Mouse (Mus musculus) c-Kit-positive CD71-positive TER-119-negative erythroid progenitor cells, embryonic 14.5 days (primary cell): Measurements from ENCODE around the gene Tulp2.
"Not testable (repeated sequence)": the region's sequence is repeated elsewhere in the genome, so short reads cannot be mapped to it uniquely, and the experiment has no call there.

Experiments used
- DNase-seq: peaks from one replicate; pipeline ENCODE4 v3.0.0-alpha.2; 2013; ENCODE audit warnings: low read depth

Gene Tulp2

DNA sequence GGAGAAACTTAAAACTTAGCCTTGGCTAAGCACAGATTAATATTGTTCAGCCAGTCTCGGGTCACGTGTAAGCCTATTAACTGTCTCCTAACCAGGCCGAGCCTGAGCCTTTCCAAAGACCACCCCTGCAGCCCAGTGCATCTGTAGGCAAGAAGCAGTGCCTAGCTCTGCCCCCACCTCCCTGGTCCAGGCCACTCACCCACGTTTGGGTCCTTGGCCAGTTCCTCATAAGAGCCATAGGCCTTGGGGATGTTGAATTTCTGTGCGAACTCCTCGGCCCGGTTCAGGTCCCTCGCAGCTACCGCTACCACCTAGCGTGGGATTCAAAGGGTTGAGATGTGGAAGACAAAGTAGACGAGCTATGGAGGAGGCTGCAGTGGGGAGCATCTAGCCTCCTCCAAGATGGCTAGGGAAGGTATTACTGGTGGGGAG lies 6.2 kb downstream of the Tulp2 start:
- DNase-seq = no peak

DNA sequence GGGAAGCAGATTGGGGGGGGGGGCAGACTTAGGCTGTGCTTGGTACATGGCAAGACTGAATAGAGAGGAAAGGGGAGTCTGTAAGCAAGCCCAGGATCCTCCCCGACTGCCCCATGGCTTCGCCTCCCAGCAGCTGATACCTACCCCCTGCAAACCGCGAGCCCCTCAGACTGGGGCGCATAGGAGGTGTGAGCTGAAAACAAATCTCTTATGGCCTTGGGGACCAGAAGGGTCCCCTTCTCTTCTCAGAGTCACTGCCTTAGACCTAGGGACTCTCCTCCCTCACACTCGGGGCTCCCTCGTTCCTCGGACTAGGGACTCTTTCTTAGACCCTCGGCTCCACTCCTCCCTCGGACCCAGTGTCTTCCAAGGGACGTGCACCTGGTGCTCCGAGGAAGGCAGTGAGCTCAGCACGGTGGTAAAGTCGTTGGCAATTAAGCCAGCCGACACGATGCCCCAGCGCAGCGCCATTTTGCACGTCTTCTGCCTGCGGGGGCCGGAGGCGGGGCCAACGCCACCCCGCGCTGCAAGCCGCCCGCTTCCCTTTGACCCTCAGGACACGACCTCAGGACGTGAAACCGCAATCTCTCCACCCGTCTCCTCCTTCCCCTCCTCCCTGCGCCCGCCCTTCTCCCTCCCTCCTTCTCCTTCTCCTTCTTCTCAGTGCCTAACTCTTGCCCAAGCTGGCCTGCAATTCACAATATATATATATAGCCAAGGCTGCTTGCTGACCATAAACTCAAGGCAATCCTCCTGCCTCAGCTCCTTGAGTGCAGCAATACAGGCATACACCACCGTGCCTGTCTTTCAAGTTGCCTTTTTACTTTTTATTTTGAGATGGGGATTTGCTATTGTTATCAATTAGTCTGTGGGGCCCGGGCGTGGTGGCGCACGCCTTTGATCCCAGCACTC lies 6.9 kb downstream of the Tulp2 start, which contains the start of gene Dhdh:
Gene Dhdh, minus strand, starts transcription at position 513 of the 912 bp plus-strand sequence.
- no peak for DNase-seq

DNA sequence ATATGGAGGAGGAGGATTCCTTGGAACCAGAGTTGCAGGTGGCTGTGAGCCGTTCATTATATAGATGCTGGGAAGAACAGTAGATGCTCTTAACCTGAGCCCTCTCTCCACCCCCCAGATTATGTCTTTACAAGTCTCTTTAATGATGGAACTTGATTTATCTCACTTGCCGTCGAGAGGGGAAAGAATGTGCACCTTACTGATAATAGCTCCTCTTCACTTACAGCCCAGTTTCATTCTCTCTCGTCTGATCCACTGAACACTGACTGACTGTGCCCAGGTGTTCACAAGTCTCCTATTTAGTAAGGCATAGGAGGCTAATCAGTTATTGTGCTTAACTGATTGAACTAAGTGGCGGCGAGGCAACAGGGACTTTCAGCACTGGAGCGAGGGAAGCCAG lies 7.9 kb downstream of the Tulp2 start:
- peak; percentile 66 for DNase-seq

DNA sequence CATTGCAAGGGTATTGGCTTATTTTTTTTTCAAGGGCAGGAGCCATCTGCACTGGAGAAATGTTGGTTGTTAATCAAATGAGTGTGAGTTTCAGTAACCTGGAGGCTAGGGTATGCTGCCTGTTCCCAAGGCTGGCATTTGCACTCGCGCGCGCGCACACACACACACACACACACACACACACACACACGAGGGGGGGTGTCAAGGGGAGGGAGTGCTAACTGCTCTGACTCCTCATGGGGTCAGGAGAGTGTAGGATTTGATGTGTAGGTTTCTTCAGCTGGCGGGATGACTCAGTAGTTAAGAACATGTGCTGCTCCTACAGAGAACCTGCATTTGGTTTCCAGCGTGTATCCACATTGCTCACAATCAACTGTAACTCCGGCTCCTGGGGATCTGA lies 9.1 kb downstream of the Tulp2 start:
- no peak for DNase-seq

DNA sequence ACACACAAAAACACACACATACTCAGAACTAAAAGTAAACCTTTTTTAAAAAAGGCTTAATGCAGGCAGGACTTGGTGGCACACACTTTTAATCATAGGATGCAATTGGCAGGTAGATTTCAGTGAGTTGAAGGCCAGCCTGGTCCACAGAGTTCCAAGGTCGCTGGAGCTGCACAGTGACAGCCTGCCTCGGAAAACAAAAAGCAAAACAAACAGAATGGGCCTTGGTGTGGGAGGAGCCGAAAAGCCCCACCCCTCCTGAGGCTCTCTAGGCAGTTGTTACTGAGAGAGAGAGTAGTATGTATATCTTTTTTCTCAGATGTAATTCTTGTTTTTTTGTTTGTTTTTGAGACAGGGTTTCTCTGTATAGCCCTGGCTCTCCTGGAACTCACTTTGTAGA lies 9.6 kb downstream of the Tulp2 start:
- peak; percentile 42 for DNase-seq

DNA sequence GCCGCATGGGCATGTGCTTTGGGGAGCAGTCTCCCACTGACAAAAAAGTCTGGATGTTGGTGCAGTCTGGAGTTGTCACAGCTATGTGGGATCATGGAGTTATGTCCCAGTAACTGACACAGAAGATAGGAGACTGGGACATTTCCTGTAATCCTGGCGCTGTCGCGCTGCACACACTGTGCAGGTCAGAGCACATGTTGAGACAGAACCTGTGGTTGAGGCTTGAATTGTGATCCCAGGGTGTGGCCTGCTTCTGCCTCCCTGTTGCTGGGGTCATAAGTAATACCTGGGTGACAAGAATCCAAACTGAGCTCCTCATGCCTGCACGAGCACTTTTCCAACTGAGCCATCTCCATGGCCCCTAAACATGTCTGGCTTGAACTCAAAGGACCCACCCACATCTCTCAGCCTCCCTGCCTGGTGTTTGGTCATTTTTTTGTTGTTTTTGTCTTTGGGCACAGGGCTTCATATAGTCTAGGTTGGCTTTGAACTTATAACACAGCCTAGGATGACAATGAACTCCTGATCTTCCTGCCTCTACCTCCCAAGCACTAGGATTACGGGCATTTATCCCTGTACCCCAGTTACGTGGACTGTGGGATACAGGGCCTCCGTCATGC lies 10.7 kb downstream of the Tulp2 start:
- no peak for DNase-seq

DNA sequence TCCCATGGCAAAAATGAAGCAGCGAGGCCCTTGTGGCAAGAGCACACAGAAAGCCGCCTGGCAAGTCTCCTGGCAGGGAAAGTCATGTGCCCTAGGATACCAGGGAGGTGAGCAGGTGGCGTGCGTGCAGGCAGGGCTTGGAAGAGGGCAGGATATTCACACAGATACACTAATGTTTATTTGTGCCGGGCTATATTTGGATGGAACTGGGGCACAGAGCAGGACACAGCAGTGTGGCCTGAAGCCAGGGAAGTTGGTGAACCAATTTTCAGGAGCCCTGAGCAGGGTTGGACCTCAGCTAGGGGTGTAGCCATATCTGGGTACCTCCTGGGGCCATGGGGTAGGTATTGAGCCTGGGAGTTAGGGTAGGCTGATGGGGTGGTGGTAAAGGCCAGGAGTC lies 11.3 kb downstream of the Tulp2 start:
- no peak for DNase-seq

DNA sequence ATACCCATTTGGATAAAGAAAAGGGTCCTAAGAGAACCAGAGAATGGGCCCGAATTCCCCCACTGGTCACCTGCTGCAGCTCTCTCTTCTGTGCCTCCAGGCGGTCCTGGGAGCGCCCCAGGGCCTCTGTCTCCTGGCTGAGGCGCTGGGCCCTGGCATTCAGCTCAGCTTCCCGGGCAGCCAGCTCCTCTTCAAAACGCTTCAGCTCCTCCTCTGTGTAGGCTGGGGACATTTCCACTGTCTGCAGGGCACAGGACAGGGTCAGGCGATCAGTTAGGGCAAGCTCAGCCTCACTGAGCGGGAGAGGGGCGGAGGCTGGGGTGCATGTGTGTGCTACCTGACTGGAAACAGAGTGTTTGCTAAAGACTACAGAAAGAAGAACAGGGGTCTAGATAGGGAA lies 12.9 kb downstream of the Tulp2 start:
- no peak for DNase-seq

DNA sequence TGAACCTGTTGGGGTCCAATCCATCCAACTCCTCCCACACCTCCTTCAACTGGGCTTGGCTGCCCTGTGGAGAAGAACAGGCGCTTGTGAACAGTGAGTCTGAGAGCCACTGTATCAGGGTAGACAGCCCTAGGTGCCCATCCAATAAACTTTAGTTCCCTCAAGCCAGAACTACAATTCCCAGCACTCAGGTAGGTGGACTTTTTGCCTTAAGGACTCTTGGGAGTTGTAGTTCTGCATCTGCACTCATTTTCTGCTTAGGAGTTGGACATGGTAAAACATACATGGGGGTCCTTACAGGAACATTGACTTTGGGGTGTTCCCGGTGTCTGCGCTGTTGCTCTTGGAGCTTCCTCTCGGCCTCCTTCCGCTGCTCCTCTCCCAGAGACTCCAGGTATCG lies 16.8 kb downstream of the Tulp2 start:
- no peak for DNase-seq

DNA sequence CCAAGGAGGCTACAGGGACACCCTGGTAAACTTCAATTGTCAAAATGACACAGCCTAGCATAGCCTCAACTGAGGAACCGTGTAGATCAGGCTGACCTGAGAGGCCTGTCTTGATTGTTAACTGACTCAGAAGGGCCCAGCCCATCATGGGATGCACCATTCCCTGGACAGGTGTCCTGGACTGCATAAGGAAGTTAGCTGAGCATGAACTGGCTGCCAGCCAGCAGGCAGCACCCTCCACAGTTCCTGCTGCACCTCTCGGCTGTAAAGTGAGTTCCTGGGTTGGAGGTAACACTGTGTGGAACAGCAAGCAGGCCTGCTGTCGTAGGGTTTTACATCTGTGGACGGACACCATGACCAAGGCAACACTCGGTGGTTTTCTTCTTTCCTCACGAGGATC lies 25.9 kb downstream of the Tulp2 start:
- no peak for DNase-seq

DNA sequence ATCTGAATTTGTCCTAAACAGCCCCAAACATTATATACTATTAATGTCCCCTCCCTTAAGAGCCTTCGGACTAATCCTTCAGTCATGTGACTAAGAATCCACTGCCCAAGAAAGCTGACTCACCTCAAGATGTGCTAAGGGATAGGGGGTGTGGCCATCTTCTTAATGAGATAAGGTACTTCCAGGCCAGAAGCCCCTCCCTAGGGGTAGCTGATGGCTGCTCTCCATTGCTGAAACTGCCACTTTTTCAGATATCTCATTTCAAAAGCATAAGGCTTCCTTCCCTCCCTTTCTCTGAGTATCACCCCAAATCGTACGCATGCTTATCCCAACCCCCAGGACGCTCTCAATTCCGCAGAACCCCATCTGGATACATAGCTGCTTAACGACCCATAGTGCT lies 26.9 kb downstream of the Tulp2 start:
- peak; percentile 85 for DNase-seq

DNA sequence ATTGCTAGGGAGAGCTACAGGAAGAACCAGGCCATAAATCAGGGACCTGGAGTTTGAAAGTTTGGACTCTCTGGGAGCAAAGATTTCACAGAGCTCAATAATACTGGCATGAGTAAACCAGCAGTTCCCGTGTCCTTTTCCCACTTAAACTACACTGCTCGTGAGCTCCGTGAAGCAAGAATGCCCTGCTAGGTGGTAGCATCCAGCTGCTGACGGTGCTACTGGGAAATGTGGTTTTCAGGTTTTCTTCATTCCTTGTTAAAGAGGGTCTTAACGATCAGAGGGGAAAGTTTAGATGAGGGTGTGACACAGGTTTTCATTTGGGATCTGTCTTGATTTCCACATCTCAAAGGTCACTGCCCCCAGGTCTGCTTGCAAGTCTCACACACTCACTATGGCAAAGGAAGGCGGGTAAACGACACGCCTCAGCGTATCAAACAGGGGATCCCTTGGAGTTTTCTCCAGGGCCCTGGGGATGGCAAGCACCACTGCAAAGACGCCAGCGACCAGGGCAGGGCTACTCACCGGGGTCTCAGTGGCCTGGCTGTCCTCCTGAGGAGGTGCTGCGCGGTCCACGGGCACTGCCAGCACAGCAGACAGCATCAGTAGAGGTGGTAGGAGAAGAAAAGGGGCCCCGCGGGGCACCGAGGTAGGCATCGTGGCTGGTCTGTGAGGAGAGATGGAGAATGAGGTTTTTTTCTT lies 27.7 kb downstream of the Tulp2 start:
- DNase-seq = no peak

DNA sequence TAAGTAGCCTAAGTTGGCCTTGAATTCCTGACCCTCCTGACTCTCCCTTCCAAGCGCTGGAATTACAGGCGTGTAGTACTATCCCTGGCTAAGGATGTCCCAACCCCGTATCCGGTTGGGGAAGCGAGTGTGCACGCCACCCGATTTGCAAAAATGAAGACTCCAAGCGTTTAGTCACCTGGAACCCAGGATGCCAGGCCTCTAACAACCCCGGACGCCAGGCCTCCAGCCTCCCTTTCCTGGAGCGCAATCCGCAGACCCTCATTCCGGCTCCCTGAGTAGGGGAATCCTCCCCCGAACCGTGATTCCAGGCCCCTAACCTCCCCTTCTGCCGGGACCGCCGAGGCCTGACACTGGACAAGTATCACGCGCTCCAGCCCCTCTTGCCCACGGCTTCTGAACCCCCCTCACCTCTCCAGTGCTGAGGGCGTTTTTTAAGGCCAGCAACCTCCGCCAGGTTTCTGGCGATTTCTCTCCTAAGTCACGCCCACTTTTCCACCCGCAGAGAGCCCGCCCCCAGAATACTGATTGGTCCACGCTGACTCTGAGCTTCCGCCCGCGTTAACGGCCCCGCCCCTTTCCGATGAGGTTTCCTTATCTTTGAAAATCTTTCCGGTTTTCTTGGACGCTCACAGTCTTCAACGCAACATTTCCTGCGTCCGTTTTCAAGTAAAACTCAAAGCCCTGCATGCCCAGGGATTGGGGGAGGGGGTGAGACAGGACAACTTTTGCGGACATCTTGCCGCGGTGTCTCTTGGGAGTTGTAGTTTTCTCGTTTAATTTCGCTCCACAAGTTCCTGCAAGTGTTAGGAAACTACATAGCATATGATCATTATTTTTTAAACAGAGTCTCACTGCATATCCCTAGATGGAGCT lies 28.5 kb downstream of the Tulp2 start, which contains the start of gene Nucb1:
Gene Nucb1, minus strand, starts transcription at position 495 of the 876 bp plus-strand sequence.
- peak; percentile 90 for DNase-seq

DNA sequence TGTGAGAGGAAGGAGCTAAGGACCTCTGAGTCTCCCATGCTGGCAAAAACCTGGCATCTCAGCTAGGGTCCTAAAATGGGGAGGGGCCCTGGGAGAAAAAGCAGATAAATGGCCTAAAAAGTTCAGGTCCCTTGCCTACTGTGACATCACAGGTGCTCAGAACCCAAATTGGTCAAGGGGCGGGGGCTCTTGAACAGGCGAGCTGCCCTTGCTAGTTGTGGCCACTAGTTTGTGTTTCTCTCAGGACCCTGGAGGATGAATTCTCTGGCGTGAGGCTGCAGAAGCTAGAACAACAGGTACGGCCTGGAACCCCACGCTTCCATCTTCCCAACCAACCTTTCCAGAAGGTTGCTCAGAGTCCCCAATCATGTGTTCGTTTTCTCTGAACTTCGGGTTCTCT lies 32.7 kb downstream of the Tulp2 start:
- no peak for DNase-seq

DNA sequence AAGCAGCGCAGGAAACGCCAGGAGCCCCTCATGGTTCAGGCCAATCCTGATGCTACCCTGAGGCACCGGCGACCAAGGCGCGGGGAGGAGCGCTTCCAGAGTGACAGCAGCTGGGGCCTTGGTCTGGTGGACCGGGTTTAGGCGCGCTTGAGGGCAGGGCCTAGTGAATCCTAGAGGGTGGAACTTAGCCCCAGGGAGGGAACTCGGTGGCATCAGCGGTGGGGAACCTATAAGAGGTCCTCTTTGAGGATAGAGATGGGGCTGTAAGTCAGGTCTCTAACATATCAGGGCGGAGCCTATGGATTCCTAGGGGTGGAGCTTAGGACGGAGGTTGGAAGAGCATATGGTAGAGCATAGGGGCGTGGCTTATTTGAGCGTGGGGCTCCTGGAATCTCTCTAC lies 33.8 kb downstream of the Tulp2 start:
- DNase-seq = peak; percentile 87

DNA sequence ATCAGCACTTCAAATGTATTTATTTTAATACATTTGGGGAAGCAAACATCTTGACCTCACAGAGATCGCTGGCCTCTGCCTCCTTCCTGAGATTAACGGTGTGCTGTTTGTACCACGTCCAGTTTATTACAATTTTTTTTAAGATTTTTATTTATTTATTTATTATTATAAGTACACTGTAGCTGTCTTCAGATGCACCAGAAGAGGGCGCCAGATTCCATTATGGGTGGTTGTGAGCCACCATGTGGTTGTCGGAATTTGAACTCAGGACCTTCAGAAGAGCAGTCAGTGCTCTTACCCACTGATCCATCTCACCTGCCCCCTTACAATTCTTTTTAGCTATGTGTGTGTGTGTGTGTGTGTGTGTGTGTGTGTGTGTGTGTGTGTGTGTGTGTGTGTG lies 35.2 kb downstream of the Tulp2 start:
- not testable (repeated sequence) for DNase-seq

DNA sequence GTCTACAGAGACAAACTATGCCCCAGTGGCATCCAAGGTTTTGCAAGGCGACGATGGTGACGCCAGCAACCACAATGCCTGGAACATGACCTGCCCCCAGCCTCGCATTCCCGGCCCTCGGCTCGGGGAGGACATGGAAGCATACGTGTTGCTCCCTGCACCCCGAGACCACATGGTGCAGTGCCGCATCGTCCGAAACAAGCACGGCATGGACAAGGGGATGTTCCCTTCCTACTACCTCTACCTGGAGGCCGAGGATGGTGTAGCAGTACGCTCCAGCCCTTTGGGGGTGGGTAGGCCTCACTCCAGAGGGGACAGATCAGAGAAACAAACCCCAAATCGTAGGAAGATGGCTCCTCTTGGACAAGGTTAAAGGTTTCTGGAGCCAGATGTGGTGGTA lies 36.9 kb downstream of the Tulp2 start:
- DNase-seq = no peak

DNA sequence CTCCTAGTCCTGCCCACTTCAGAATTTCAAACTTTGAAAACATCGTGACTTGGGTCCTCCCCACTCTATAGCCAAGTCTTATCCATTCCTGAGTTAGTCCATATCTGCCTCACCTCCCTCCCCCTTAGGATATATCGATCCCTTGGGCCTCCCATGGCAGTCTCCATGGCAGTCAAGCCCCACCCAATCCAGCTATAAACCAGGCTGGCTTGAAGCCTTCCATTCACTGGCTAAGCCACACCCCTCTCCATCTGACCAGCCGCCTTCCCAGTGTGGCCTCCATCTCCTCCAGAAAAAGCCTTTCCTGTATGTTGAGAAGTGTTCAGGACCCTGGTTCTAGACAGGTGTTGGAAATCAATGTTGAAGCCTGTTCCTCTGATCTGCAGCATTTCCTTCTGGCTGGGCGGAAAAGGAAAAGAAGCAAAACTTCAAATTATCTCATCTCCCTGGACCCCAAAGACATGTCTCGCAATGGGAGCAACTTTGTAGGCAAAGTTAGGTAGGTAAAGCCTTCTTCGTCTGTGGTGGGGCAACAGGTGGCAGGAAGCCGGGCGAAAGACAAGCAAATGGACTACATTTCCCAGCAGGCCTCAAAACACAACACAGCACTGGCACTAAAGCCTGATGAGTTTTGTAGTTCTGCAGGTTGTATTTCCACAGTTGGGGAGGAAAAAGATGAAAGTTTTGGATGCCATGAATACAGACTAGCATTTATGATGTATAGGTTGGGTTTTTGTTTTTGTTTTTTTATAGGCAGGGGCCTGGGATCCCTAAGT lies 37.9 kb downstream of the Tulp2 start:
- no peak for DNase-seq

DNA sequence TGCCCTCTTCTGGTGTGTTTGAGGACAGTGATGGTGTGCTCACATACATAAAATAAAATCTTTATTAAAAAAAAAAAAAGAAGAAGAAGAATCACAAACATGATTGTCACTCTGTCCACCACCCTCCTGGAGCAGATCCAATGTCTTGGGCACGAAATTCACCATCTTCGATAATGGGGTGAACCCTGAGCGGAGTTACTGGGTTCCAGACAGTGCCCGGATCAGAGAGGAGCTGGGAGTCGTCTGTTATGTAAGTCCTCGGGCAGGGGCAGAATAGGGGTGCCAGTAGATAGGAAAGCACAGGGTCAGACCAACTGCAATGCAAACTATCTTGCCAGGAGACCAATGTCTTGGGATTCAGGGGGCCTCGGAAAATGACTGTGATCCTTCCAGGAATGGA lies 38.9 kb downstream of the Tulp2 start:
- no peak for DNase-seq

DNA sequence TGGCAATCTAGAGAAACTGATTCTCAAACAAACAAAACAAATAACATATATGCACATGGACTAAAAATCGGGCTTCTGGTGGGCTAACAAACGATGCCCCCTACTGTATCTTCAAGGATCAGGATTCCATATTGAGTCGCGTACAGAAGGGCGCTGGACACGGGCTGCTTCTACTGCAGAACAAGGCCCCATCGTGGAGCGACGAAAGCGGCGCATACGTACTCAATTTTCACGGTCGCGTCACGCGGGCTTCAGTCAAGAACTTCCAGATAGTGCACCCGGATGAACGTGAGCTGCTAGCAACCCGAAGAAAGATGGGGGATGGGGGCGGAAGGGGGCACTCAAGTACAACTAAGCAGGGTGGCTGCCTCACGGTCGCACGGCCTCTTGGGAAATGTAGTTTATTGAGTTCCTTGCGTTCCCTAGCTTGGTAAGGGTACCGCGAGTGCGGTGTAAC lies 40.1 kb downstream of the Tulp2 start:
- DNase-seq = peak; percentile 81

DNA sequence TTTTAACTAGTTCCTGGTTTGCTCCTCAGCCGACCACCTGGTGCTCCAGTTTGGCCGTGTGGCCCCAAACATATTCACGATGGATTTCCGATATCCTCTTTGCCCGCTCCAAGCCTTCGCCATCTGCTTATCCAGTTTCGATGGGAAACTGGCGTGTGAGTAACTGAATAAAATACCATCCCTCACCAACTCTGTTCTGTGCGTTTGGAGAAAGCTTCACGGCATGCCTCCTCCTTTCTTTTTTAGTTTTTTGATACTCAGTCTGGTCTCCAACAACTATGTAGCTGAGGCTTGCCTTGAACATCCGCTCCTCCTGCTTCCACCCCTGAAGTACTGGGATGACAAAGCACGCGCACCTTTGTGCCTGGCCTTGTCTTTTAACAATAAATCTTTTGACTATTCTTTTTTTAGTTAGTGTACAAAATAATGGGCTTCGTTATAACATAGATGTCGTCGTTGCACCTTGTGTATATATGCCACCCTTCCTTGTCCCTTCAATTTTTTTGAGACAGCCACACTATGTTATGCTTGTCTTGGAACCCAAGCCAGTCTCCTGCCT lies 40.6 kb downstream of the Tulp2 start:
- no peak for DNase-seq
